Mouse (Mus musculus) liver, adult 2 months (tissue): Measurements from ENCODE around the gene Mafg. TPM values are rescaled to one million over a fixed set of nuclear protein-coding genes. Genes with fewer than 3 reads are reported as not detected.
"Not testable (repeated sequence)": the region's sequence is repeated elsewhere in the genome, so short reads cannot be mapped to it uniquely, and the experiment has no call there.

ENCODE experiments used
- DNase-seq: peaks from one replicate; pipeline ENCODE4 v3.0.0-alpha.2; 2011; ENCODE audit warnings: low read depth, low spot score; ENCODE audit errors: extremely low read depth
- H3K27ac ChIP-seq: fragments of 200-500 bp; replicated peaks from 2 replicates; pipeline ENCODE4 v1.5.1; 2012; ENCODE audit warnings: low read depth, mild to moderate bottlenecking, control low read depth, inconsistent platforms, low read length; ENCODE audit not compliant: insufficient read depth
- H3K27me3 ChIP-seq: fragments of 200-500 bp; 2 replicates; pipeline ENCODE4 v1.6.1; 2012; ENCODE audit warnings: mild to moderate bottlenecking, moderate library complexity, low read length, inconsistent platforms; ENCODE audit not compliant: control insufficient read depth, insufficient read depth
- H3K36me3 ChIP-seq: fragments of 200-500 bp; 2 replicates; pipeline ENCODE4 v1.6.1; 2012; ENCODE audit warnings: low read length, inconsistent platforms; ENCODE audit not compliant: control insufficient read depth, insufficient read depth
- H3K4me1 ChIP-seq: fragments of 200-500 bp; 2 replicates; pipeline ENCODE4 v1.6.1; 2011; ENCODE audit warnings: low read length; ENCODE audit not compliant: control insufficient read depth, insufficient read depth
- H3K4me3 ChIP-seq: fragments of 200-500 bp; 2 replicates; pipeline ENCODE4 v1.5.1; 2011; ENCODE audit warnings: low read depth, mild to moderate bottlenecking, control low read depth, low read length, moderate library complexity; ENCODE audit not compliant: insufficient read depth
- H3K79me2 ChIP-seq: fragments of 200-500 bp; 2 replicates; pipeline ENCODE4 v1.6.1; 2012; ENCODE audit warnings: inconsistent platforms, mild to moderate bottlenecking, low read length, moderate library complexity; ENCODE audit not compliant: control insufficient read depth, insufficient read depth
- H3K9ac ChIP-seq: fragments of 200-500 bp; 2 replicates; pipeline ENCODE4 v1.6.1; 2012; ENCODE audit warnings: low read depth, mild to moderate bottlenecking, control low read depth, inconsistent platforms, low read length
- CTCF ChIP-seq: fragments of 200-500 bp; IDR thresholded peaks from 2 replicates; pipeline ENCODE4 v1.5.1; 2011; ENCODE audit warnings: low read depth, low read length, control low read depth
- POLR2A ChIP-seq: fragments of 200-500 bp; IDR thresholded peaks from 2 replicates; pipeline ENCODE4 v1.6.1; 2011; ENCODE audit warnings: low read length, control low read depth; ENCODE audit not compliant: insufficient read depth; ENCODE audit errors: extremely low read depth
- WGBS: fragments of 180-500 bp; shearing (Covaris S2); methylation state at CpG from one replicate; pipeline ENCODE4 v1.1.7; 2018; 5-methylcytosine and 5-hydroxymethylcytosine counted together
- polyA plus RNA-seq: library from polyadenylated mRNA; depleted of rRNA; stranded (reverse); fragments of >200 nt; gene quantifications from 2 replicates; pipeline ENCODE4 v1.2.3, GENCODE M21; 2012; rRNA removed
- total RNA-seq: library from RNA; depleted of rRNA; stranded (reverse); fragments of >200 nt; gene quantifications from 2 replicates; pipeline ENCODE4 v1.2.3, GENCODE M21; 2014; rRNA removed

Gene Mafg
- total RNA-seq, result 41.9 and 44.2 TPM in 2 replicates
- 60.5 and 64.2 TPM in 2 replicates for polyA plus RNA-seq

DNA sequence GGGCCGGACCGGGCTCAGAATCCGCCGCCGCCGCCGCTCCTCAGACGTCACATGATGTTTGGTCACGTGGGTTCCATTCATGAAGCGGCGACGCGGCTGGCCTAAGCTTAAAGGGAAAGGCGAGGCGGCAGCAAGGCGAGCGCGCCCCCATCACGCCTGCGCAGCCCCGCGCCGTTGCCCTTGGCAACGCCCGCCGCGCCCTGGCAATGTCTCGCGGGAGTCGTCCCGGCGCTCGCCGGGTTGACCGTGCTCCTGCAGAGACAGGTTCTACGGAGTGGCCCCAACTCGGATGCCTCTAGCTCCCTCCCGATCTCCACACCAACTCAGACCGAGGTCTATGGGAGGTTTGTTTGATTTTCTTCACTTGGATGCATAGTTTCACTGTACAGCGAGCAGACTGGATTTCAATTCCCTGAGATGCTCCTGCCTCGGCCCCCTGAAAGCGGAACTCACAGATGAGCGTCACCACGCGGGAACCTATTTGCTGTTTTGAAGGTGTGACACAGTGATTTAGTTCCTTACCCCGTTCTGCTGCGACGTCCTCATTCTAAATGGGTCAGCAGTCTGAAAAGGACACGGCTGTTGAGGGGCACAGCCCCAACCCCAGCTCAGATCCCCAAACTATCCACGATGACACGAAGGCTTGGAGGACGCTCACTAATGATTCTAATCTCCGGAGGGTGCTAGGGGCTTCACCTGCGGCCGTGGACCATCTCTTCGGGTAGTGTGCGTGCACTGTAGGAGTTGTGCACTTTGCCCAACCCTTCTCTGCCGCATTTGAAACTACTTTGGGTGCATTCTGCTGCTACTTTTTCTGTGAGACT is at the start of gene Mafg:
Gene Mafg (minus strand): TSS at position 81 of the 824 bp plus-strand sequence.
- peak; percentile 60; the same call in 1 of the 2 replicates for TF ChIP-seq POLR2A
- no peak for TF ChIP-seq CTCF
- peaks cover 6% of the 10 kb centered on the region; the same call in 1 of the 2 replicates for H3K79me2 ChIP-seq
- H3K27ac ChIP-seq, result peak within 1 kb of the TSS; percentile 90
- H3K27me3 ChIP-seq, result no peaks in the 10 kb centered on the region
- peaks cover 22% of the 10 kb centered on the region for H3K4me1 ChIP-seq
- peak; percentile 83 for DNase-seq
- H3K9ac ChIP-seq, result peak within 1 kb of the TSS; percentile 98
- H3K4me3 ChIP-seq, result peak within 1 kb of the TSS; percentile 84
- no peaks in the 10 kb centered on the region for H3K36me3 ChIP-seq
- WGBS, result 10% methylated on average over 56 of the region's 58 CpGs

DNA sequence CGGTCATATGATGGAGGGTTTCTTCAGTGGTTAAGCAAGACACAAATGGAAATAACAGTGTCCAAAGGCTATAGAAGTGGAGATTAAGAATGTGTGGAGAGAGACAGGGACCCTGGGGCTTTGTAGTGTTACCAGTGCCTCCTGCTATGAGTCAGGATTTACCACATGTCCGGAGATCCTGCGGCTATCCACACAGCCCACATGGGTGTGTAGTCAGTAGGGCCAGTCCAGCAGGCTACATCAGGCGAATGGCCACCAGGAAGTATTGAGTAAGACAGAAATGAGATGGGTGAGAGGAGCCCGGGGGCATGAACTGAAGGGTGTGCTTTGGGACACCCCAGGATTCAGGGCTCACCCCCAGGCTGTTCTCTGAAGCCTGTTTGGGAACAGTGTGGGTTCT is 49.3 kb upstream of the Mafg start:
- Histone ChIP-seq H3K79me2 (peaks cover 19% of the 10 kb centered on the region; the same call in 1 of the 2 replicates), H3K4me1 (peaks cover 70% of the 10 kb centered on the region), H3K27me3 (no peaks in the 10 kb centered on the region), H3K36me3 (peaks cover 13% of the 10 kb centered on the region; the same call in 1 of the 2 replicates), H3K9ac (no peak overlapping the region), H3K27ac (0 out of 2 replicates have a peak overlapping the region, but pooled peaks have one; percentile 7), H3K4me3 (no peak overlapping the region)
- TF ChIP-seq CTCF (no peak), POLR2A (no peak)
- WGBS, result 75% methylated on average over 5 of the region's 5 CpGs
- no peak for DNase-seq

DNA sequence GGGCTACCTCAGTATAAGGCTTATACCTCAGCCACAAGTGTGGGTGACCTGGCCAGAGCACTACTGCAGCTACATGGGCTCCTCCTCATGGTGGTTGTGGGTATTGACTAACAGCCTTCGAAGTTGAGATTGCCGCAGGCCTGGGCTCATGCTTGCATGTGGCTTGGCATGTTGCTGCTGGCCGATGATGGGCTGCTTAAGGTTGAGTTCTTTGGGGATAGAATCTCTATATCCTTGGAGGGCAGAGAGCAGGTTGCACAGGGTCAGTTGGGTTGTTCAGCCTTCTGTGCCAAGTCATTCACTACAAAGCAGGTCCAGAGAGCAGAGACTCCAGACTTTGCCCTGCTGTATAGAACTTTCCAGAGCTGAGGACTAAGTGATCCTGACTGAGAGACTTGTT is 46.5 kb upstream of the Mafg start:
- DNase-seq, result peak; percentile 99
- peak overlapping the region; percentile 5; the same call in 1 of the 2 replicates for H3K9ac ChIP-seq
- TF ChIP-seq POLR2A (no peak), CTCF (peak; percentile 68)
- peaks cover 11% of the 10 kb centered on the region; the same call in 1 of the 2 replicates for H3K36me3 ChIP-seq
- H3K79me2 ChIP-seq, result peaks cover 14% of the 10 kb centered on the region; the same call in 1 of the 2 replicates
- peak overlapping the region; percentile 72 for H3K27ac ChIP-seq
- H3K27me3 ChIP-seq, result no peaks in the 10 kb centered on the region
- H3K4me3 ChIP-seq, result no peak overlapping the region
- peaks cover 66% of the 10 kb centered on the region for H3K4me1 ChIP-seq
- WGBS, result 26% methylated on average over 3 of the region's 3 CpGs

DNA sequence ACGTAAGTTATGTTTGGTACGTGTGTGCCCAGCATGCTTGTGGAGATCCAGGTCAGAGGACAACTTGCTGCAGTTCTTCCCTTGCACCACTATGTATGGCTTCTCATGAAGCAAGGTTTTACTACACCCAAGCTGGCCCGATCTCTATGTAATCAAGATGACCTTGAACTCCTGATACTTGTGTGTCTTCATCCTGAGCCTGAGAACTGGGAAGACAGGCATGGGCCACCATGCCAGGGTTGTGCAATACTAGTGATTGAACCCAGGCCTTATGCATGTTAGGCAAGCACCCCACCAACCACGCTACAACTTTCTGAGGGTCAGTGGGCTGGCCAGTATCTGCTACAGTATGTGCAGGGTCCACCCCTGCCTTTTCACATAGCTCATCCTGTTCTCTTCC is 43.6 kb upstream of the Mafg start:
- no peaks in the 10 kb centered on the region for H3K27me3 ChIP-seq
- H3K27ac ChIP-seq, result peak overlapping the region; percentile 73
- DNase-seq, result peak; percentile 93
- WGBS, result 40% methylated on average over 4 of the region's 4 CpGs
- H3K36me3 ChIP-seq, result peaks cover 8% of the 10 kb centered on the region; the same call in 1 of the 2 replicates
- TF ChIP-seq CTCF (no peak), POLR2A (no peak)
- peaks cover 52% of the 10 kb centered on the region for H3K4me1 ChIP-seq
- H3K9ac ChIP-seq, result peak overlapping the region; percentile 38; the same call in 1 of the 2 replicates
- H3K79me2 ChIP-seq, result peaks cover 17% of the 10 kb centered on the region; the same call in 1 of the 2 replicates
- H3K4me3 ChIP-seq, result no peak overlapping the region

DNA sequence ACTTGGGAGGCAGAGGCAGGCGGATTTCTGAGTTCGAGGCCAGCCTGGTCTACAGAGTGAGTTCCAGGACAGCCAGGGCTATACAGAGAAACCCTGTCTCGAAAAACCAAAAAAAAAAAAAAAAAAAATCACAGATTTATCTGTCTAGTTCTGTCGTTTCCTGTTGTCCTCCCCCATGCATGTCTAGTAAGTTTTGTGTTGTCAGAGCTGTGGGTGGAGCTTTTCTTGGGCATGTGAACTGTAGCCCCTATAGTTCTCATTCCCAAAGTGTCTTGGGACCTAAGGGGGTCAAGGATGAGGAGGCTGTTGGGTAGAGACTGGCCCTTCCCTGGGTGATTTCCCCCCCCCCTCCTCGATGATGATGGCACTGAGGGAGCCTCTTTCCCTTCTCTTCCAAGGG is 42.5 kb upstream of the Mafg start:
- WGBS, result 74% methylated on average over 5 of the region's 5 CpGs
- H3K36me3 ChIP-seq, H3K4me3 ChIP-seq, H3K9ac ChIP-seq, DNase-seq, H3K27me3 ChIP-seq: not testable (repeated sequence)
- Histone ChIP-seq H3K79me2 (peaks cover 17% of the 10 kb centered on the region; the same call in 1 of the 2 replicates), H3K4me1 (peaks cover 50% of the 10 kb centered on the region), H3K27ac (peak overlapping the region; percentile 59; the same call in 1 of the 2 replicates)
